Mouse (Mus musculus) small intestine, adult 2 months (tissue): Measurements from ENCODE around the gene Mex3a. TPM values are rescaled to one million over a fixed set of nuclear protein-coding genes. Genes with fewer than 3 reads are reported as not detected.
A peak's percentile ranks its signal among the peaks of the same experiment; 100 is the strongest.

Source experiments
- H3K27ac ChIP-seq: fragments of 200-500 bp; 2 replicates; pipeline ENCODE4 v1.5.1; 2012; ENCODE audit warnings: low read depth, low read length, control low read depth, inconsistent platforms; ENCODE audit not compliant: insufficient read depth
- H3K27me3 ChIP-seq: fragments of 200-500 bp; 2 replicates; pipeline ENCODE4 v1.6.1; 2012; ENCODE audit warnings: mild to moderate bottlenecking, moderate library complexity, low read length, inconsistent platforms; ENCODE audit not compliant: control insufficient read depth, insufficient read depth
- H3K36me3 ChIP-seq: fragments of 200-500 bp; 2 replicates; pipeline ENCODE4 v1.6.1; 2012; ENCODE audit warnings: mild to moderate bottlenecking, low read length, control low read depth, inconsistent platforms; ENCODE audit not compliant: control insufficient read depth, insufficient read depth
- H3K4me1 ChIP-seq: fragments of 200-500 bp; 2 replicates; pipeline ENCODE4 v1.6.1; 2012; ENCODE audit warnings: low read length, inconsistent platforms, mixed read lengths; ENCODE audit not compliant: control insufficient read depth, insufficient read depth, insufficient read length
- H3K4me3 ChIP-seq: fragments of 200-500 bp; 2 replicates; pipeline ENCODE4 v1.5.1; 2012; ENCODE audit warnings: low read depth, mild to moderate bottlenecking, control low read depth, inconsistent platforms, low read length, moderate library complexity
- CTCF ChIP-seq: fragments of 200-500 bp; IDR thresholded peaks from 2 replicates; pipeline ENCODE4 v1.5.1; 2012; ENCODE audit warnings: low read depth, mild to moderate bottlenecking, control low read depth, inconsistent platforms, low read length, moderate library complexity, mixed read lengths; ENCODE audit not compliant: insufficient replicate concordance, insufficient read length; ENCODE audit errors: extremely low read depth
- POLR2A ChIP-seq: fragments of 200-500 bp; IDR thresholded peaks from 2 replicates; pipeline ENCODE4 v1.6.1; 2012; ENCODE audit warnings: low read depth, mild to moderate bottlenecking, control low read depth, inconsistent platforms, low read length, moderate library complexity
- WGBS: fragments of 180-500 bp; shearing (Covaris S2); methylation state at CpG from one replicate; pipeline ENCODE4 v1.1.7; 2018; 5-methylcytosine and 5-hydroxymethylcytosine counted together
- polyA plus RNA-seq: library from polyadenylated mRNA; depleted of rRNA; stranded (reverse); fragments of >200 nt; gene quantifications from 2 replicates; pipeline ENCODE4 v1.2.3, GENCODE M21; 2012

Gene Mex3a
- polyA plus RNA-seq, 1 experiment: 0.60 TPM

GRCm38 (mm10) chr3:88521803-88522331 lies 10.3 kb upstream of the Mex3a start:
- WGBS: 26% methylated on average over 9 of the region's 9 CpGs
- Histone ChIP-seq H3K36me3 (no peaks in the 10 kb centered on the region), H3K27me3 (no peaks in the 10 kb centered on the region), H3K4me3 (no peak overlapping the region), H3K27ac (no peak overlapping the region), H3K4me1 (peaks cover 3% of the 10 kb centered on the region; the same call in 1 of the 2 replicates)
- TF ChIP-seq CTCF: peak; percentile 98
- no peak for TF ChIP-seq POLR2A

GRCm38 (mm10) chr3:88523027-88523426 lies 9.2 kb upstream of the Mex3a start:
- WGBS: 77% methylated on average over 8 of the region's 8 CpGs
- peaks cover 3% of the 10 kb centered on the region; the same call in 1 of the 2 replicates for H3K4me1 ChIP-seq
- no peaks in the 10 kb centered on the region for H3K36me3 ChIP-seq
- no peak overlapping the region for H3K4me3 ChIP-seq
- H3K27ac ChIP-seq: no peak overlapping the region
- TF ChIP-seq POLR2A (no peak), CTCF (no peak)
- H3K27me3 ChIP-seq: no peaks in the 10 kb centered on the region

DNA sequence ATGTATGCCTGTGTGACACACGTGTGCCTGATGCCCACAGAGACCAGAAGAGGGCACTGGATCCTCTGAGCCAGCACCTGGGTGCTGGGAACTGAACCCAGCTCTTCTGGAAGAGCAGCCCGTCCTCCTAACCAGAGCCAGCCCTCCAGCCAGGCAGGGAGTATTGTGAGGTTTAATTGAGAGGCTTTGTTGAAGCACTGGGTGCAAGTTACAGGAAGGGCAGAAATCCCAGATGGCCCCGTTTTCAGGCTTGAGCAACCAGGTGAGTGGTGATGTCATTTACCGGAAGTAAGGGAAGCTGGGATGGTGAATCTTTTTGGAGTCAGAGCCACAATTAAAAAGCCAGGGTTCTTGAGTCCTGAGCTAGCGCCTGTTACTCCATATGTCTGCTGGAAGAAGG lies 7.2 kb upstream of the Mex3a start:
- H3K36me3 ChIP-seq: no peaks in the 10 kb centered on the region
- no peaks in the 10 kb centered on the region for H3K27me3 ChIP-seq
- no peaks in the 10 kb centered on the region for H3K4me1 ChIP-seq
- H3K4me3 ChIP-seq: no peak overlapping the region
- TF ChIP-seq CTCF: no peak
- TF ChIP-seq POLR2A: no peak
- WGBS: 87% methylated on average over 5 of the region's 5 CpGs
- no peak overlapping the region for H3K27ac ChIP-seq

- peak; percentile 99 for TF ChIP-seq CTCF
- no peak for TF ChIP-seq POLR2A
- Histone ChIP-seq H3K4me3 (no peak overlapping the region), H3K27me3 (no peaks in the 10 kb centered on the region), H3K4me1 (no peaks in the 10 kb centered on the region), H3K36me3 (no peaks in the 10 kb centered on the region), H3K27ac (no peak overlapping the region)
- 37% methylated on average over 17 of the region's 17 CpGs for WGBS
Measured at GRCm38 (mm10) chr3:88526157-88527131, 5.8 kb upstream of the Mex3a start.

DNA sequence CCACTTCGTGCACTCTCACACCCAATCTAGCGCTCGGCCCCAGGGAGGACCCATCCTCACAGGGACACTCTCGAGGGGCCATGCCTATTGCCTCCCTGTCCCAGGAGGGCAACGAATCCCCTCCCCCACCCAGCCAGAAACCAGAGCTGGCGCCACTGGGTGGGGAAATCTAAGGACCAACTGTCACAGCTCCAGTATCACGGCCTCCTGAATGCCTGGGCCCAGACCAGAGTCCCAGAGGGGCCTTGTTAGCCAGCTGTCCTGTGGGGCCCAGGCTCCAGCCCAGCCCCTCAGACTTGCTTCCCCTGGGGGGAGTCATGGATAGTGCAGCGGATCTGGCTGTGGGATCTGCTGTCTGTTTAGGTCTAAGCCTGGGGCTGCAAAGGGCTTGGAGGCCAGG lies 4.6 kb upstream of the Mex3a start:
- Histone ChIP-seq H3K36me3 (no peaks in the 10 kb centered on the region), H3K4me3 (no peak overlapping the region), H3K27ac (no peak overlapping the region), H3K27me3 (0 out of 2 replicates have a peak, but pooled peaks cover 6% of the 10 kb centered on the region), H3K4me1 (peaks cover under 1% of the 10 kb centered on the region)
- TF ChIP-seq CTCF (no peak), POLR2A (no peak)
- WGBS: 72% methylated on average over 8 of the region's 8 CpGs

- TF ChIP-seq CTCF (no peak), POLR2A (no peak)
- 83% methylated on average over 11 of the region's 11 CpGs for WGBS
- H3K27ac ChIP-seq: no peak overlapping the region
- no peak overlapping the region for H3K4me3 ChIP-seq
- no peaks in the 10 kb centered on the region for H3K36me3 ChIP-seq
- H3K27me3 ChIP-seq: 0 out of 2 replicates have a peak, but pooled peaks cover 6% of the 10 kb centered on the region
- peaks cover 3% of the 10 kb centered on the region for H3K4me1 ChIP-seq
Measured at GRCm38 (mm10) chr3:88528646-88529045, 3.5 kb upstream of the Mex3a start.

- TF ChIP-seq POLR2A (no peak), CTCF (no peak)
- 79% methylated on average over 7 of the region's 7 CpGs for WGBS
- Histone ChIP-seq H3K36me3 (no peaks in the 10 kb centered on the region), H3K27me3 (0 out of 2 replicates have a peak, but pooled peaks cover 6% of the 10 kb centered on the region), H3K4me3 (no peak overlapping the region), H3K4me1 (peaks cover 3% of the 10 kb centered on the region), H3K27ac (no peak overlapping the region)
Measured at GRCm38 (mm10) chr3:88529204-88530000, 2.8 kb upstream of the Mex3a start.
